Mouse (Mus musculus): Measurements from ENCODE around the gene Cd46.

DNA sequence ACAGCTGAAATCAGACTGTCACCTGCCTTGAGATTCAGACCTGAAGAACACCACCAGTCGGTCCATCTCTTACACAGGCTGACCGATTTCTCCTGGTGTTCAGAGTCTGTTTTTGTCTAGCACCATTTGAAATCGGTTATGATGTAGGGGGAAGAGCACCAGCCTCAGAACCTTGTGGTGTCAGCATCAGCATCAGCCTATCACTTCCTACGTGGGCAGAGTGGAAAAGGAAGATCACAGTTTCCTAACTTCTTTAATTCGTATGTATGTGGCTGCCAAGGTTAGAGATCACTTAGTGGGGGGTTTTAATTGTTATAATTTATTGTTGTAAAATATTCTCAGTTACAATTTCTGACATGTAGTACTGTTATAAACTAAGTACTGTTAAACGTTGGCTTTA, 54.6 kb downstream of the Cd46 start:
- TF ChIP-seq POLR2A (IDR thresholded peaks at IDR 0.05; ENCODE audit: low read depth, low read length), result no peak
- no peak for TF ChIP-seq CTCF (IDR thresholded peaks at IDR 0.05; ENCODE audit: extremely low read depth, insufficient read length, insufficient replicate concordance, low read depth, low read length)
